Mouse (Mus musculus): ENCODE results near the gene Vmn2r4. TPM values are rescaled to one million over a fixed set of nuclear protein-coding genes. Genes with fewer than 3 reads are reported as not detected.
"Not testable (repeated sequence)": the region's sequence is repeated elsewhere in the genome, so short reads cannot be mapped to it uniquely, and the experiment has no call there.

Vmn2r4 gene
- polyA plus RNA-seq (2014; fragmentation: Nextera tagmentation; extraction: Ambion mirVana): not detected in 2 replicates

DNA sequence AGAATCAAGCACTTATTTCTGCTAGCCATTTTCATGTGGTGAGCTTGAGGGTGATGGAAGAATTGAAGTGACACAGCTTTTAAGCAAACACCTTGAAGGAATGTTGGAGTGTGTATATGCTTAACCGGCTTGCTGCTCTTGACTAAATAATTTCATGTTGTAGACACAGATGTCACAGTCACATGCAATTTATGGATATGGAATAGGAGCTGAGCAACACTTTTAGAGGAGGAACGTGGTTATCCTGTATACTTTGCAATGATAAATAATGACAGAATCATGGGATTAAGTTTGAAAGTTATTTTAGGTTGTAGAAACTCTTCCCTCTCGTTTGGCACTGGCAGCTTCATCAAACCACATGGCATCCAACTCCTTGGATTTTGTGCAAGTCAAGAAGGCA, at the start of gene Vmn2r4:
Gene Vmn2r4 (minus strand): TSS at position 101 of the 400 bp plus-strand sequence.
- not testable (repeated sequence) for H3K36me3 ChIP-seq (ENCODE audit: control insufficient read depth, insufficient read depth, low read length); H3K4me2 ChIP-seq (replicated peaks; ENCODE audit: low read depth, low read length); ATAC-seq (ENCODE audit: insufficient number of reproducible peaks, insufficient read depth, low FRiP score, low read depth); H3K27ac ChIP-seq (ENCODE audit: low read length); H3K27me3 ChIP-seq (ENCODE audit: control insufficient read depth, insufficient read depth, low read length); H3K4me1 ChIP-seq (ENCODE audit: control insufficient read depth, insufficient read depth, low read length); H3K9ac ChIP-seq (replicated peaks; ENCODE audit: low read depth, low read length); H3K4me3 ChIP-seq (ENCODE audit: low read depth, low read length); H3K9me3 ChIP-seq (ENCODE audit: control insufficient read depth, low read depth, low read length)
- 60% methylated on average over 3 of the region's 3 CpGs for WGBS

DNA sequence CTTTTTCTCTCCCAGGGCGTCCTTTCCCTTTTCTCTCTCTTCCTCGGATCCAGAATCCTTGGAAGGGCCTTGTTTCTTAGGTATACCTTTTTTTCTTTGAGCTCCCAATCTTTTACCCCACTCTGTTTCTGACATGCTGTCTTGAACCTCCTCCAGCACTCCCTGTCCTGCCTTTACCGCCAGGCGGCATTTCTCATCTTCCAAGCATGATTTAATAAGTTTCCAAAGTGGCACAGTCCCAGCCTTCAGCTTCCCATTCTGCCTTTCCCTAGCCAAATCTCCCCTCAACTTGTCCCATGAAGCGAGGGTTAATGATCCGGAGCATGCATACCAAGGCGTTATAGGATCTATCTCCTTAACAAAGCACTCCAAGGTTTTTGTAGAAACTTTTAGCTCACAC, 19.1 kb upstream of the Vmn2r4 start:
- WGBS: 90% methylated on average over 7 of the region's 7 CpGs

GRCm38 (mm10) chr3:64428117-64428798, 13.1 kb upstream of the Vmn2r4 start:
- not testable (repeated sequence) for H3K4me2 ChIP-seq (replicated peaks; ENCODE audit: low read depth, low read length); H3K27ac ChIP-seq (ENCODE audit: low read length); H3K9me3 ChIP-seq (ENCODE audit: control insufficient read depth, low read depth, low read length); H3K9ac ChIP-seq (replicated peaks; ENCODE audit: low read depth, low read length); H3K4me1 ChIP-seq (ENCODE audit: control insufficient read depth, insufficient read depth, low read length); H3K27me3 ChIP-seq (ENCODE audit: control insufficient read depth, insufficient read depth, low read length); H3K36me3 ChIP-seq (ENCODE audit: control insufficient read depth, insufficient read depth, low read length); H3K4me3 ChIP-seq (ENCODE audit: low read depth, low read length); ATAC-seq (ENCODE audit: insufficient number of reproducible peaks, insufficient read depth, low FRiP score, low read depth)
- WGBS: 86% methylated on average over 6 of the region's 6 CpGs

More for the DNA sequence above, 19.1 kb upstream of the Vmn2r4 start:
- not testable (repeated sequence) for ATAC-seq (ENCODE audit: insufficient number of reproducible peaks, insufficient read depth, low FRiP score, low read depth); H3K9me3 ChIP-seq (ENCODE audit: control insufficient read depth, low read depth, low read length); H3K4me1 ChIP-seq (ENCODE audit: control insufficient read depth, insufficient read depth, low read length); H3K9ac ChIP-seq (replicated peaks; ENCODE audit: low read depth, low read length); H3K4me2 ChIP-seq (replicated peaks; ENCODE audit: low read depth, low read length); H3K4me3 ChIP-seq (ENCODE audit: low read depth, low read length); H3K27ac ChIP-seq (ENCODE audit: low read length); H3K36me3 ChIP-seq (ENCODE audit: control insufficient read depth, insufficient read depth, low read length); H3K27me3 ChIP-seq (ENCODE audit: control insufficient read depth, insufficient read depth, low read length)

GRCm38 (mm10) chr3:64422141-64422540, 7.0 kb upstream of the Vmn2r4 start:
- H3K9me3 ChIP-seq (ENCODE audit: control insufficient read depth, low read depth, low read length); H3K27me3 ChIP-seq (ENCODE audit: control insufficient read depth, insufficient read depth, low read length); H3K4me1 ChIP-seq (ENCODE audit: control insufficient read depth, insufficient read depth, low read length); H3K4me3 ChIP-seq (ENCODE audit: low read depth, low read length); H3K4me2 ChIP-seq (replicated peaks; ENCODE audit: low read depth, low read length); H3K36me3 ChIP-seq (ENCODE audit: control insufficient read depth, insufficient read depth, low read length); H3K27ac ChIP-seq (ENCODE audit: low read length); H3K9ac ChIP-seq (replicated peaks; ENCODE audit: low read depth, low read length); ATAC-seq (ENCODE audit: insufficient number of reproducible peaks, insufficient read depth, low FRiP score, low read depth): not testable (repeated sequence)
- 79% methylated on average over 1 of the region's 1 CpGs for WGBS

GRCm38 (mm10) chr3:64417477-64417876, 2.3 kb upstream of the Vmn2r4 start:
- WGBS: 82% methylated on average over 1 of the region's 1 CpGs
- H3K9me3 ChIP-seq (ENCODE audit: control insufficient read depth, low read depth, low read length); H3K36me3 ChIP-seq (ENCODE audit: control insufficient read depth, insufficient read depth, low read length); H3K4me2 ChIP-seq (replicated peaks; ENCODE audit: low read depth, low read length); H3K4me1 ChIP-seq (ENCODE audit: control insufficient read depth, insufficient read depth, low read length); ATAC-seq (ENCODE audit: insufficient number of reproducible peaks, insufficient read depth, low FRiP score, low read depth); H3K9ac ChIP-seq (replicated peaks; ENCODE audit: low read depth, low read length); H3K4me3 ChIP-seq (ENCODE audit: low read depth, low read length); H3K27me3 ChIP-seq (ENCODE audit: control insufficient read depth, insufficient read depth, low read length); H3K27ac ChIP-seq (ENCODE audit: low read length): not testable (repeated sequence)

- H3K27me3 ChIP-seq (ENCODE audit: control insufficient read depth, insufficient read depth, low read length); H3K4me3 ChIP-seq (ENCODE audit: low read depth, low read length); H3K4me1 ChIP-seq (ENCODE audit: control insufficient read depth, insufficient read depth, low read length); H3K4me2 ChIP-seq (replicated peaks; ENCODE audit: low read depth, low read length); ATAC-seq (ENCODE audit: insufficient number of reproducible peaks, insufficient read depth, low FRiP score, low read depth); H3K27ac ChIP-seq (ENCODE audit: low read length); H3K36me3 ChIP-seq (ENCODE audit: control insufficient read depth, insufficient read depth, low read length); H3K9me3 ChIP-seq (ENCODE audit: control insufficient read depth, low read depth, low read length); H3K9ac ChIP-seq (replicated peaks; ENCODE audit: low read depth, low read length): not testable (repeated sequence)
Observed at GRCm38 (mm10) chr3:64414253-64414652, 915 bp downstream of the Vmn2r4 start.

DNA sequence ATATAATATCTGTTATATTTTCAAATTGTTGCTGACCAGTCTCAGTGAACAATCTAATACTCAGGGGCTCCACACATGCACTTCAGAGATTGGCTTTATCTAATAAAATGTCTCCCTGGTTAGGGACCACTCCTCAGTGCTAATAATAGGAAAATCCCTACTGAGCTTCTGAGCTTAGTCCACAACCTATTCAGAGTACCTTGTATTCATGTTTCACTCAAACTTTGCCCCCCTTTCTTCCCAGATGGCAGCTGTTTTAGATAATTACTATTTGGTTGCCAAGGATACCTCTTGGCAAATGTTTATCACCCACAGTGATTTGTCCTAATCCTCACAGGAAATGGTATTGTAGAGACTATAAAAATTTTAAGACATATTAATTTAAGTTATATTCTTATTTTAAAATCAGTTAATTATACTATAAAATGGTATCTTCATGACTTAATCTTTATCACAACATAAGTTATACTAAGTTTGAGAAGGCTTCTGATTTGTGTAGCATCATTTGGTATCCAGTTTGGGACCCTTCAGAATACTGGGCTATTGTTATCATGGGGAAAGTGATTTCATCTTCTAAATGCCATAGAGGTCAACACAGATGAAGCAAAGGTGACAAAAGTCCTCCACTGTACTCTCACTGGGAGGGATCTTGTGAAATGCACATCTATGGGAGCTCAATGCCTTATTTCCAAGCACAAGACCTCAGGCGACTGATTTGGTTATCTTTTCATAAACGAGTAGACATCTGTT, 55.7 kb downstream of the Vmn2r4 start:
- Histone ChIP-seq H3K4me1 (ENCODE audit: control insufficient read depth, insufficient read depth, low read length) (no peaks in the 10 kb centered on the region), H3K4me2 (replicated peaks; ENCODE audit: low read depth, low read length) (no peak overlapping the region), H3K9ac (replicated peaks; ENCODE audit: low read depth, low read length) (no peak overlapping the region), H3K27ac (ENCODE audit: low read length) (no peak overlapping the region), H3K36me3 (ENCODE audit: control insufficient read depth, insufficient read depth, low read length) (no peaks in the 10 kb centered on the region), H3K4me3 (ENCODE audit: low read depth, low read length) (no peak overlapping the region), H3K27me3 (ENCODE audit: control insufficient read depth, insufficient read depth, low read length) (no peaks in the 10 kb centered on the region), H3K9me3 (ENCODE audit: control insufficient read depth, low read depth, low read length) (no peaks in the 10 kb centered on the region)
- 76% methylated on average over 2 of the region's 2 CpGs for WGBS
- ATAC-seq (ENCODE audit: insufficient number of reproducible peaks, insufficient read depth, low FRiP score, low read depth): no peak
